Mouse (Mus musculus) heart, postnatal 0 days (tissue): ENCODE measurements around the gene Cyp4a30b. TPM values are rescaled to one million over a fixed set of nuclear protein-coding genes. Genes with fewer than 3 reads are reported as not detected.
"Not testable (repeated sequence)": the region's sequence is repeated elsewhere in the genome, so short reads cannot be mapped to it uniquely, and the experiment has no call there.

Experiments
- ATAC-seq: fragments of 200-750 bp; cut with Nextera tagmentation; 2 replicates; pipeline ENCODE4 v1.8.0; 2017; ENCODE audit warnings: low read depth, moderate number of reproducible peaks, moderate library complexity; ENCODE audit not compliant: insufficient read depth
- DNase-seq: peaks from one replicate; pipeline ENCODE4 v3.0.0-alpha.2; 2016; ENCODE audit warnings: low spot score
- H3K27ac ChIP-seq: fragments of 300-500 bp; sonication (generic); 2 replicates; pipeline ENCODE4 v1.5.1; 2014; ENCODE audit warnings: low read depth, mild to moderate bottlenecking
- H3K27me3 ChIP-seq: fragments of 300-500 bp; sonication (generic); 2 replicates; pipeline ENCODE4 v1.6.1; 2014; ENCODE audit warnings: low read length, mixed read lengths; ENCODE audit not compliant: control insufficient read depth, insufficient read depth
- H3K36me3 ChIP-seq: fragments of 300-500 bp; sonication (generic); replicated peaks from 2 replicates; pipeline ENCODE4 v1.6.1; 2014; ENCODE audit warnings: low read length, mixed read lengths; ENCODE audit not compliant: control insufficient read depth, insufficient read depth
- H3K4me1 ChIP-seq: fragments of 300-500 bp; sonication (generic); 2 replicates; pipeline ENCODE4 v1.6.1; 2014; ENCODE audit warnings: antibody characterized with exemption; ENCODE audit not compliant: control insufficient read depth, insufficient read depth
- H3K4me2 ChIP-seq: fragments of 300-500 bp; sonication (generic); 2 replicates; pipeline ENCODE4 v1.6.1; 2014; ENCODE audit warnings: low read depth, mild to moderate bottlenecking, low read length, moderate library complexity
- H3K4me3 ChIP-seq: fragments of 300-500 bp; sonication (generic); 2 replicates; pipeline ENCODE4 v1.5.1; 2014; ENCODE audit warnings: low read depth, low read length
- H3K9ac ChIP-seq: fragments of 300-500 bp; sonication (generic); replicated peaks from 2 replicates; pipeline ENCODE4 v1.6.1; 2014; ENCODE audit warnings: low read depth, low read length, mixed read lengths
- H3K9me3 ChIP-seq: fragments of 300-500 bp; sonication (generic); replicated peaks from 2 replicates; pipeline ENCODE4 v1.6.1; 2016; ENCODE audit warnings: low read length; ENCODE audit not compliant: control insufficient read depth
- CTCF ChIP-seq: IDR thresholded peaks from 2 replicates; pipeline ENCODE4 v1.5.1; 2016; ENCODE audit warnings: antibody characterized with exemption, control low read depth, low read depth
- EP300 ChIP-seq: IDR thresholded peaks from 2 replicates; pipeline ENCODE4 v1.6.1; 2016; ENCODE audit warnings: antibody characterized with exemption, low read depth
- WGBS: fragments of 180-500 bp; shearing (Covaris S2); extraction: QIAGEN DNeasy Blood & Tissue Kit; methylation state at CpG from one replicate; pipeline ENCODE4 v1.1.7; 2014; 5-methylcytosine and 5-hydroxymethylcytosine counted together
- polyA plus RNA-seq: library from polyadenylated mRNA; unstranded; fragments of >200 nt; fragmentation: Nextera tagmentation; extraction: Ambion mirVana; gene quantifications from 2 replicates; pipeline ENCODE4 v1.2.1, GENCODE M21; 2015
- total RNA-seq: library from RNA; depleted of rRNA; stranded (reverse); fragments of >200 nt; gene quantifications from 2 replicates; pipeline ENCODE4 v1.2.3, GENCODE M21; 2014; ENCODE audit warnings: low replicate concordance; rRNA removed

The Cyp4a30b gene
- not detected in 2 replicates for total RNA-seq
- polyA plus RNA-seq: not detected in 2 replicates

GRCm38 (mm10) chr4:115452304-115452703 lies at the start of gene Cyp4a30b:
Cyp4a30b (plus strand) TSS chr4:115452604.
- TF ChIP-seq CTCF (no peak), EP300 (no peak)
- H3K9me3 ChIP-seq: no peaks in the 10 kb centered on the region
- H3K27ac ChIP-seq: no peak within 1 kb of the TSS
- ATAC-seq: no peak
- no peak for DNase-seq
- H3K4me2 ChIP-seq: no peak within 1 kb of the TSS
- H3K27me3 ChIP-seq: no peaks in the 10 kb centered on the region
- no peak within 1 kb of the TSS for H3K4me3 ChIP-seq
- no peaks in the 10 kb centered on the region for H3K4me1 ChIP-seq
- WGBS: 60% methylated on average over 3 of the region's 3 CpGs
- no peak within 1 kb of the TSS for H3K9ac ChIP-seq
- H3K36me3 ChIP-seq: no peaks in the 10 kb centered on the region

- H3K4me1 ChIP-seq, ATAC-seq, H3K36me3 ChIP-seq, H3K27ac ChIP-seq, H3K27me3 ChIP-seq, H3K9me3 ChIP-seq, H3K9ac ChIP-seq, H3K4me3 ChIP-seq, H3K4me2 ChIP-seq, DNase-seq: not testable (repeated sequence)
Measured at GRCm38 (mm10) chr4:115411324-115411723, 41.1 kb upstream of the Cyp4a30b start, which contains the start of gene Cyp4a12b. Cyp4a12b (plus strand) TSS chr4:115411624.

- no peak overlapping the region for H3K4me3 ChIP-seq
- no peaks in the 10 kb centered on the region for H3K4me1 ChIP-seq
- DNase-seq (no peak), ATAC-seq (no peak)
- H3K27ac ChIP-seq: no peak overlapping the region
- no peak for TF ChIP-seq CTCF
- TF ChIP-seq EP300: no peak
- no peaks in the 10 kb centered on the region for H3K27me3 ChIP-seq
- WGBS: 53% methylated on average over 3 of the region's 3 CpGs
- H3K9me3 ChIP-seq: no peaks in the 10 kb centered on the region
- H3K4me2 ChIP-seq: no peak overlapping the region
- H3K9ac ChIP-seq: no peak overlapping the region
- H3K36me3 ChIP-seq: no peaks in the 10 kb centered on the region
Measured at GRCm38 (mm10) chr4:115450577-115451137, 1.7 kb upstream of the Cyp4a30b start.

- H3K27ac ChIP-seq, ATAC-seq, H3K27me3 ChIP-seq, H3K9me3 ChIP-seq, H3K4me2 ChIP-seq, H3K4me3 ChIP-seq, H3K9ac ChIP-seq, H3K4me1 ChIP-seq, DNase-seq, H3K36me3 ChIP-seq: not testable (repeated sequence)
- 63% methylated on average over 3 of the region's 3 CpGs for WGBS
Measured at GRCm38 (mm10) chr4:115473585-115473984, 21.2 kb downstream of the Cyp4a30b start.

- not testable (repeated sequence) for H3K27me3 ChIP-seq, H3K9me3 ChIP-seq, ATAC-seq, DNase-seq, H3K27ac ChIP-seq, H3K9ac ChIP-seq, H3K4me2 ChIP-seq, H3K4me3 ChIP-seq, H3K4me1 ChIP-seq, H3K36me3 ChIP-seq
- peak; percentile 28 for TF ChIP-seq CTCF
Measured at GRCm38 (mm10) chr4:115476051-115476450, 23.6 kb downstream of the Cyp4a30b start.

- Histone ChIP-seq H3K4me1 (no peaks in the 10 kb centered on the region), H3K4me3 (no peak overlapping the region), H3K4me2 (no peak overlapping the region), H3K9me3 (no peaks in the 10 kb centered on the region), H3K9ac (no peak overlapping the region), H3K27me3 (no peaks in the 10 kb centered on the region), H3K27ac (no peak overlapping the region), H3K36me3 (no peaks in the 10 kb centered on the region)
- DNase-seq (no peak), ATAC-seq (no peak)
- TF ChIP-seq CTCF (no peak), EP300 (no peak)
- WGBS: 56% methylated on average over 6 of the region's 6 CpGs
Measured at GRCm38 (mm10) chr4:115481006-115481652, 28.7 kb downstream of the Cyp4a30b start.
